In the genomic region with DNA sequence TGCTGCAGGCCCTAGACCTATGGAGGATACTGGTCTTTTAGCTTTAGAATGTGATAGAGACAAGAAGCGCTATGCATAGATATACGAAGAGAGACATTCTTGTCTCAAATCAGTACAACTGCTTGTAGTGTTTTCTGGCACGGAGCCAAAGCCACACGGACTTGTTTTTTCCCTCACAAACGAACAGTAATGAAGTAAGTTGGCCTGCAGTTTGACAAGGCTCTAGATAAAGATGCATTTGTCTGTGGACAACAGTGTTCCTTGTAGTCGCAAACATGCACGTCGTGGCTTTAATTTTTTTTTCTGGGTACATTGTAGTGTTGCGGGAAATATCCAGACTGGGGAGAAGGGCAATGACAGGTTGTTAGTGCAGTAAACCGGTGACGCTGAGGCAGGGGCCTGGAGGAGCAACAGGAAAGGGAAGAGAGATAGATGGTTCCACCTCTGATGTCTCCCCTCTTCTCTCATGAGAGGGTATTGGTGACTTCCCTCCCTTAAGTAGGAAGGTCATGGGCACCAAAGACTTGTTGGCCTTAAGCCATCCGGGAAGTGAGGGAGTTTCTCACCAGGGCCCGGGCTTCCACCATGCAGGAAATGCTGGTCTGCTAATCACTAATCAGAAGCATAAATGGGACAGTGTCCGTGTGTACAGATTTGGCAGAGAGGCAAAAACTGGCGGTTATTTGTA, we compare ENCODE assay signal across 9 mouse cellular contexts.
A peak's percentile ranks its signal among the peaks of the same experiment; 100 is the strongest.
DNase-seq lines count a peak whose midpoint lies in the region; ATAC-seq and TF ChIP-seq lines count a peak whose summit lies in the region.
"Had no signal": no experiment of that assay in that cellular context is flagged by ENCODE, and none has a peak within 500 bp of the region (broad histone marks: within the 10 kb centered on the region; RNA-seq: fewer than 3 reads in every experiment).

No protein-coding gene starts in this region.

- H3K4me2 ChIP-seq in hindbrain, postnatal 0 days (ENCODE audit: low read depth, low read length), result no peak overlapping the region
- H3K4me2 ChIP-seq in kidney, embryonic 16.5 days (replicated peaks; ENCODE audit: low read depth, low read length), result no peak overlapping the region
- no peak overlapping the region for H3K4me2 ChIP-seq in neural tube, embryonic 15.5 days

- peak; percentile 75 for DNase-seq in hindbrain, postnatal 0 days (ENCODE audit: low spot score)
- no peak for DNase-seq in hindbrain, embryonic 10.5 days (ENCODE audit: low spot score)
- peak; percentile 76 for DNase-seq in MEL (ENCODE audit: low read depth, low spot score)
- no peak for DNase-seq in spleen, adult 12 weeks (ENCODE audit: low spot score)

- H3K27me3 ChIP-seq in hindbrain, postnatal 0 days (ENCODE audit: insufficient read depth, low read length), result no peaks in the 10 kb centered on the region
- no peaks in the 10 kb centered on the region for H3K27me3 ChIP-seq in hindbrain, embryonic 10.5 days (ENCODE audit: insufficient read depth, poor library complexity, severe bottlenecking)
- no peaks in the 10 kb centered on the region for H3K27me3 ChIP-seq in MEL (ENCODE audit: control insufficient read depth in 1 of 2, insufficient read depth in 2 of 2, low read length in 2 of 2)
- no peaks in the 10 kb centered on the region for H3K27me3 ChIP-seq in kidney, embryonic 16.5 days (ENCODE audit: insufficient read depth, low read length)
- H3K27me3 ChIP-seq in small intestine, adult 2 months (ENCODE audit: control insufficient read depth, insufficient read depth, low read length), result no peaks in the 10 kb centered on the region
- H3K27me3 ChIP-seq in neural tube, embryonic 15.5 days (replicated peaks), result no peaks in the 10 kb centered on the region

- no peaks in the 10 kb centered on the region for H3K9me3 ChIP-seq in hindbrain, postnatal 0 days (ENCODE audit: low read length)
- 0 out of 2 replicates have a peak, but pooled peaks cover 3% of the 10 kb centered on the region for H3K9me3 ChIP-seq in hindbrain, embryonic 10.5 days
- H3K9me3 ChIP-seq in MEL (replicated peaks; ENCODE audit: insufficient read depth, low read length), result no peaks in the 10 kb centered on the region
- peaks cover 7% of the 10 kb centered on the region; the same call in 1 of the 2 replicates for H3K9me3 ChIP-seq in kidney, embryonic 16.5 days (ENCODE audit: low read length)
- H3K9me3 ChIP-seq in neural tube, embryonic 15.5 days (replicated peaks), result no peaks in the 10 kb centered on the region

- H3K36me3 ChIP-seq in hindbrain, postnatal 0 days (ENCODE audit: insufficient read depth, low read length), result no peaks in the 10 kb centered on the region
- H3K36me3 ChIP-seq in hindbrain, embryonic 10.5 days, result peaks cover 29% of the 10 kb centered on the region
- H3K36me3 ChIP-seq in MEL (ENCODE audit: control insufficient read depth in 1 of 2, insufficient read depth in 2 of 2, low read length in 2 of 2), result peaks cover 0 to 9% of the 10 kb centered on the region in 2 experiments; a peak in 3 of 4 replicates
- peaks cover 11% of the 10 kb centered on the region; the same call in 1 of the 2 replicates for H3K36me3 ChIP-seq in kidney, embryonic 16.5 days (ENCODE audit: insufficient read depth, low read length)
- 0 out of 2 replicates have a peak, but pooled peaks cover 1% of the 10 kb centered on the region for H3K36me3 ChIP-seq in small intestine, adult 2 months (ENCODE audit: control insufficient read depth, insufficient read depth, low read length)
- H3K36me3 ChIP-seq in neural tube, embryonic 15.5 days, result no peaks in the 10 kb centered on the region

- no peak for TF ChIP-seq EP300 in MEL (IDR thresholded peaks at IDR 0.05; ENCODE audit: low read depth in 1 of 2, low read length in 2 of 2)

- no peak overlapping the region for H3K9ac ChIP-seq in hindbrain, postnatal 0 days (replicated peaks; ENCODE audit: low read length)
- no peak overlapping the region for H3K9ac ChIP-seq in MEL (ENCODE audit: control insufficient read depth, low read depth, low read length, poor library complexity, severe bottlenecking)
- no peak overlapping the region for H3K9ac ChIP-seq in kidney, embryonic 16.5 days (replicated peaks; ENCODE audit: low read length)
- H3K9ac ChIP-seq in neural tube, embryonic 15.5 days (replicated peaks), result no peak overlapping the region

- peaks cover 2% of the 10 kb centered on the region for H3K79me2 ChIP-seq in MEL (ENCODE audit: control insufficient read depth, insufficient read depth, low read length, poor library complexity)

- H3K4me1 ChIP-seq in hindbrain, postnatal 0 days (ENCODE audit: insufficient read depth, low read length), result peaks cover 10% of the 10 kb centered on the region; the same call in 1 of the 2 replicates
- 0 out of 2 replicates have a peak, but pooled peaks cover 4% of the 10 kb centered on the region for H3K4me1 ChIP-seq in hindbrain, embryonic 10.5 days (replicated peaks)
- peaks cover 4 to 6% of the 10 kb centered on the region in 2 experiments; a peak in 1 of 4 replicates for H3K4me1 ChIP-seq in MEL (ENCODE audit: control insufficient read depth in 1 of 2, insufficient read depth in 2 of 2, low read length in 2 of 2)
- H3K4me1 ChIP-seq in kidney, embryonic 16.5 days (ENCODE audit: insufficient read depth, low read length), result peaks cover 21% of the 10 kb centered on the region
- H3K4me1 ChIP-seq in small intestine, adult 2 months (ENCODE audit: control insufficient read depth, insufficient read depth, insufficient read length, low read length), result peaks cover 32% of the 10 kb centered on the region; the same call in 1 of the 2 replicates
- H3K4me1 ChIP-seq in neural tube, embryonic 15.5 days, result peaks cover 11% of the 10 kb centered on the region; the same call in 1 of the 2 replicates

- WGBS in hindbrain, postnatal 0 days, result 43% methylated on average over 15 of the region's 15 CpGs
- WGBS in hindbrain, embryonic 10.5 days, result 90% methylated on average over 15 of the region's 15 CpGs
- WGBS in kidney, embryonic 16.5 days, result 52% methylated on average over 15 of the region's 15 CpGs
- 14% methylated on average over 15 of the region's 15 CpGs for WGBS in small intestine, adult 2 months
- 64% methylated on average over 15 of the region's 15 CpGs for WGBS in neural tube, embryonic 15.5 days

- TF ChIP-seq CTCF in hindbrain, postnatal 0 days (IDR thresholded peaks at IDR 0.05; ENCODE audit: low read depth), result no peak
- TF ChIP-seq CTCF in MEL (IDR thresholded peaks at IDR 0.05 in 2 of 3, conservative IDR thresholded peaks at IDR 0.05 in 1 of 3; ENCODE audit: control insufficient read depth in 1 of 3, insufficient read depth in 1 of 3, low read depth in 2 of 3, low read length in 3 of 3, poor library complexity in 1 of 3, severe bottlenecking in 1 of 3), result no peak
- TF ChIP-seq CTCF in small intestine, adult 2 months (IDR thresholded peaks at IDR 0.05; ENCODE audit: extremely low read depth, insufficient read length, insufficient replicate concordance, low read depth, low read length), result no peak

- no peak for TF ChIP-seq RAD21 in MEL (IDR thresholded peaks at IDR 0.05; ENCODE audit: low read depth, low read length)

- H3K27ac ChIP-seq in hindbrain, postnatal 0 days, result no peak overlapping the region
- H3K27ac ChIP-seq in hindbrain, embryonic 10.5 days, result no peak overlapping the region
- H3K27ac ChIP-seq in MEL (ENCODE audit: control insufficient read depth, low read depth, low read length), result no peak overlapping the region
- H3K27ac ChIP-seq in kidney, embryonic 16.5 days (ENCODE audit: low read length), result no peak overlapping the region
- H3K27ac ChIP-seq in small intestine, adult 2 months (ENCODE audit: insufficient read depth, low read depth, low read length), result peak overlapping the region; percentile 59
- no peak overlapping the region for H3K27ac ChIP-seq in neural tube, embryonic 15.5 days (replicated peaks)

- no peak for TF ChIP-seq POLR2A in MEL (IDR thresholded peaks at IDR 0.05; ENCODE audit: control insufficient read depth in 1 of 2, insufficient read depth in 1 of 2, low read depth in 1 of 2, low read length in 2 of 2, poor library complexity in 1 of 2)
- no peak for TF ChIP-seq POLR2A in small intestine, adult 2 months (IDR thresholded peaks at IDR 0.05; ENCODE audit: low read depth, low read length)

- no peak overlapping the region for H3K4me3 ChIP-seq in hindbrain, postnatal 0 days (ENCODE audit: low read length)
- no peak overlapping the region for H3K4me3 ChIP-seq in hindbrain, embryonic 10.5 days
- no peak overlapping the region for H3K4me3 ChIP-seq in MEL (ENCODE audit: control insufficient read depth in 1 of 2, insufficient read depth in 1 of 2, low read depth in 2 of 2, low read length in 2 of 2)
- H3K4me3 ChIP-seq in kidney, embryonic 16.5 days (ENCODE audit: low read length), result no peak overlapping the region
- no peak overlapping the region for H3K4me3 ChIP-seq in small intestine, adult 2 months (ENCODE audit: low read depth, low read length)
- H3K4me3 ChIP-seq in neural tube, embryonic 15.5 days (replicated peaks), result no peak overlapping the region
- H3K4me3 ChIP-seq: myocyte had no signal

- no peak for ATAC-seq in hindbrain, postnatal 0 days
- peak; percentile 49 for ATAC-seq in common myeloid progenitor, adult 5-6 weeks (replicated peaks; ENCODE audit: low read depth, poor library complexity, severe bottlenecking)
- ATAC-seq in kidney, embryonic 16.5 days (ENCODE audit: low FRiP score, low TSS enrichment), result peak; percentile 39; the same call in 1 of the 2 replicates
- ATAC-seq in neural tube, embryonic 15.5 days (ENCODE audit: low FRiP score), result no peak

TF ChIP-seq in MEL, 35 proteins besides CTCF, POLR2A, EP300 and RAD21:
- no peak for TF ChIP-seq USF2 (IDR thresholded peaks at IDR 0.05; ENCODE audit: borderline replicate concordance in 1 of 2, insufficient read depth in 1 of 2, low read depth in 1 of 2, low read length in 2 of 2)
- no peak for TF ChIP-seq MAX (IDR thresholded peaks at IDR 0.05; ENCODE audit: low read length)
- TF ChIP-seq MXI1 (IDR thresholded peaks at IDR 0.05; ENCODE audit: low read depth, low read length), result no peak
- TF ChIP-seq BHLHE40 (IDR thresholded peaks at IDR 0.05; ENCODE audit: borderline replicate concordance, low read depth, low read length), result no peak
- TF ChIP-seq POLR2AphosphoS5 (IDR thresholded peaks at IDR 0.05; ENCODE audit: borderline replicate concordance, low read depth, low read length), result no peak
- TF ChIP-seq RCOR1 (IDR thresholded peaks at IDR 0.05; ENCODE audit: low read depth, low read length), result peak; percentile 71

Comparison
In these comparisons a context has a peak if more than half of its experiments do, and no peak if none do; other contexts are left out.
1. DNase-seq: peak in hindbrain, postnatal 0 days (single experiment) and MEL (single experiment); none in hindbrain, embryonic 10.5 days (single experiment) and spleen, adult 12 weeks (single experiment).
2. ATAC-seq: peak in common myeloid progenitor, adult 5-6 weeks (single experiment) and kidney, embryonic 16.5 days (single experiment); none in hindbrain, postnatal 0 days (single experiment) and neural tube, embryonic 15.5 days (single experiment).